Mouse (Mus musculus): ENCODE results near the gene Gm11733. TPM values are rescaled to one million over a fixed set of nuclear protein-coding genes. Genes with fewer than 3 reads are reported as not detected.

The Gm11733 gene
- polyA plus RNA-seq (2012) = not detected in 2 replicates

- peaks cover 34% of the 10 kb centered on the region for H3K27me3 ChIP-seq (ENCODE audit: control insufficient read depth)
- TF ChIP-seq GATA1 (IDR thresholded peaks at IDR 0.05; ENCODE audit: low read length) = no peak
- no peak for TF ChIP-seq TAL1 (IDR thresholded peaks at IDR 0.05; ENCODE audit: low read length)
- no peaks in the 10 kb centered on the region for H3K4me1 ChIP-seq (ENCODE audit: control insufficient read depth)
- peaks cover 2% of the 10 kb centered on the region for H3K9me3 ChIP-seq (ENCODE audit: control insufficient read depth, low read length)
- no peak within 1 kb of the TSS for H3K4me3 ChIP-seq (replicated peaks)
- no peaks in the 10 kb centered on the region for H3K36me3 ChIP-seq (ENCODE audit: control insufficient read depth)
Measured at GRCm38 (mm10) chr11:117484198-117484597, at the start of gene Gm11733. Gm11733 (plus strand) TSS chr11:117484368.

- H3K36me3 ChIP-seq (ENCODE audit: control insufficient read depth) = no peaks in the 10 kb centered on the region
- TF ChIP-seq GATA1 (IDR thresholded peaks at IDR 0.05; ENCODE audit: low read length) (no peak), TAL1 (IDR thresholded peaks at IDR 0.05; ENCODE audit: low read length) (no peak)
- no peaks in the 10 kb centered on the region for H3K4me1 ChIP-seq (ENCODE audit: control insufficient read depth)
- H3K27me3 ChIP-seq (ENCODE audit: control insufficient read depth) = peaks cover 33% of the 10 kb centered on the region
- no peak overlapping the region for H3K4me3 ChIP-seq (replicated peaks)
- H3K9me3 ChIP-seq (ENCODE audit: control insufficient read depth, low read length) = peaks cover 4% of the 10 kb centered on the region; the same call in 1 of the 2 replicates
Measured at GRCm38 (mm10) chr11:117436401-117437109, 47.6 kb upstream of the Gm11733 start.

DNA sequence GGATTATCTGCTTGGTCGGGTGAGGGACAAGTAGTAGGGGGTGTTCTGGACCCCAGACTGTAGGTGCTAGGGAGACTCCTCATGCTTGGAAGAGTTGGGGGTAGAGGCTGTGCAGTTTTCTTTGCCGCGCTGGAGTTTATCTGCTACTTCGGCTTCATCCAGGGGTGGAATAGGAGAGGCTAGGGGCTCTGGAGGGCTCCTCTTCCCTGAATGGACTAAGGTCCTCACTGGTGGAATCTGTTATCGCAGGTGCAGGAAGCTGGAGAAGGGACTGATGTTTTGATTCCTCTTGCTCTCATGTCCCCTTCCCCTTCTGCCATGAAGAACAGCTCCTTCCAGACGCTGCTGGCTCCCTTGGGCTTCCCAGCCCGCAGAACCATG, 47.1 kb upstream of the Gm11733 start:
- H3K4me3 ChIP-seq (replicated peaks) = no peak overlapping the region
- peaks cover 4% of the 10 kb centered on the region; the same call in 1 of the 2 replicates for H3K9me3 ChIP-seq (ENCODE audit: control insufficient read depth, low read length)
- no peaks in the 10 kb centered on the region for H3K4me1 ChIP-seq (ENCODE audit: control insufficient read depth)
- H3K36me3 ChIP-seq (ENCODE audit: control insufficient read depth) = no peaks in the 10 kb centered on the region
- TF ChIP-seq GATA1 (IDR thresholded peaks at IDR 0.05; ENCODE audit: low read length) (no peak), TAL1 (IDR thresholded peaks at IDR 0.05; ENCODE audit: low read length) (no peak)
- peaks cover 33% of the 10 kb centered on the region for H3K27me3 ChIP-seq (ENCODE audit: control insufficient read depth)

GRCm38 (mm10) chr11:117438363-117438762, 45.8 kb upstream of the Gm11733 start:
- Histone ChIP-seq H3K4me3 (replicated peaks) (no peak overlapping the region), H3K4me1 (ENCODE audit: control insufficient read depth) (no peaks in the 10 kb centered on the region), H3K36me3 (ENCODE audit: control insufficient read depth) (no peaks in the 10 kb centered on the region), H3K27me3 (ENCODE audit: control insufficient read depth) (peaks cover 33% of the 10 kb centered on the region), H3K9me3 (ENCODE audit: control insufficient read depth, low read length) (no peaks in the 10 kb centered on the region)
- TF ChIP-seq GATA1 (IDR thresholded peaks at IDR 0.05; ENCODE audit: low read length) (no peak), TAL1 (IDR thresholded peaks at IDR 0.05; ENCODE audit: low read length) (no peak)

- Histone ChIP-seq H3K9me3 (ENCODE audit: control insufficient read depth, low read length) (no peaks in the 10 kb centered on the region), H3K27me3 (ENCODE audit: control insufficient read depth) (peaks cover 30% of the 10 kb centered on the region), H3K4me3 (replicated peaks) (no peak overlapping the region), H3K36me3 (ENCODE audit: control insufficient read depth) (no peaks in the 10 kb centered on the region), H3K4me1 (ENCODE audit: control insufficient read depth) (no peaks in the 10 kb centered on the region)
- TF ChIP-seq GATA1 (IDR thresholded peaks at IDR 0.05; ENCODE audit: low read length) (no peak), TAL1 (IDR thresholded peaks at IDR 0.05; ENCODE audit: low read length) (no peak)
Measured at GRCm38 (mm10) chr11:117440865-117441425, 43.2 kb upstream of the Gm11733 start.

DNA sequence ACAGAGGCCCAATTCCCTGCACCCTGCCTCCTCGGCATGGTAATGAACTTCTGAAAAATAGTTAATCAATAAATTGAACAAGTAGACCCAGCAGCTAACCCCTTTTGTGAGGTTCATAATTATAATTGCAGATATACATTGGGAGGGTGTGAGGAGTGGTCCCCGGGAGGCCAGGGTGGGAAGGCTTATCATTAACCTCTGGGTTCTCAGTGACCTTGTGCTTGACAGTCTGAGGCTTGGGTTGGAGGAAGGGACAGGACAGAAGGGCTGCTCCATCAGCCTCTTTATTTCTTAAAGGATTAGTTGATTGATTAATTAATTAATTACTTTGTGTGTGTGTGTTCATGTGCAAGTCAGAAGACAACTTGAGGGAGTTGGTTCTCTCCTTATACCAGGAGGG, 40.1 kb upstream of the Gm11733 start:
- H3K4me3 ChIP-seq (replicated peaks) = no peak overlapping the region
- H3K27me3 ChIP-seq (ENCODE audit: control insufficient read depth) = peaks cover 14% of the 10 kb centered on the region
- no peak for TF ChIP-seq TAL1 (IDR thresholded peaks at IDR 0.05; ENCODE audit: low read length)
- TF ChIP-seq GATA1 (IDR thresholded peaks at IDR 0.05; ENCODE audit: low read length) = no peak
- no peaks in the 10 kb centered on the region for H3K9me3 ChIP-seq (ENCODE audit: control insufficient read depth, low read length)
- no peaks in the 10 kb centered on the region for H3K4me1 ChIP-seq (ENCODE audit: control insufficient read depth)
- H3K36me3 ChIP-seq (ENCODE audit: control insufficient read depth) = no peaks in the 10 kb centered on the region

GRCm38 (mm10) chr11:117445707-117446106, 38.5 kb upstream of the Gm11733 start:
- Histone ChIP-seq H3K36me3 (ENCODE audit: control insufficient read depth) (no peaks in the 10 kb centered on the region), H3K9me3 (ENCODE audit: control insufficient read depth, low read length) (no peaks in the 10 kb centered on the region), H3K4me1 (ENCODE audit: control insufficient read depth) (no peaks in the 10 kb centered on the region), H3K27me3 (ENCODE audit: control insufficient read depth) (peaks cover 5% of the 10 kb centered on the region), H3K4me3 (replicated peaks) (no peak overlapping the region)
- no peak for TF ChIP-seq GATA1 (IDR thresholded peaks at IDR 0.05; ENCODE audit: low read length)
- TF ChIP-seq TAL1 (IDR thresholded peaks at IDR 0.05; ENCODE audit: low read length) = no peak

- H3K9me3 ChIP-seq (ENCODE audit: control insufficient read depth, low read length) = no peaks in the 10 kb centered on the region
- TF ChIP-seq TAL1 (IDR thresholded peaks at IDR 0.05; ENCODE audit: low read length) = no peak
- TF ChIP-seq GATA1 (IDR thresholded peaks at IDR 0.05; ENCODE audit: low read length) = no peak
- H3K4me1 ChIP-seq (ENCODE audit: control insufficient read depth) = no peaks in the 10 kb centered on the region
- no peaks in the 10 kb centered on the region for H3K36me3 ChIP-seq (ENCODE audit: control insufficient read depth)
- no peak overlapping the region for H3K4me3 ChIP-seq (replicated peaks)
- H3K27me3 ChIP-seq (ENCODE audit: control insufficient read depth) = peaks cover 15% of the 10 kb centered on the region
Measured at GRCm38 (mm10) chr11:117454086-117454485, 30.1 kb upstream of the Gm11733 start.

GRCm38 (mm10) chr11:117459148-117459547, 25.0 kb upstream of the Gm11733 start:
- no peaks in the 10 kb centered on the region for H3K9me3 ChIP-seq (ENCODE audit: control insufficient read depth, low read length)
- no peaks in the 10 kb centered on the region for H3K4me1 ChIP-seq (ENCODE audit: control insufficient read depth)
- H3K27me3 ChIP-seq (ENCODE audit: control insufficient read depth) = peaks cover 41% of the 10 kb centered on the region
- no peak overlapping the region for H3K4me3 ChIP-seq (replicated peaks)
- H3K36me3 ChIP-seq (ENCODE audit: control insufficient read depth) = no peaks in the 10 kb centered on the region
- TF ChIP-seq TAL1 (IDR thresholded peaks at IDR 0.05; ENCODE audit: low read length) (no peak), GATA1 (IDR thresholded peaks at IDR 0.05; ENCODE audit: low read length) (no peak)

All from erythroblast, embryonic 14.5 days (primary cell).